In genomic region chr12:72291266-72291665, GRCm38 (mm10) we compare ENCODE assay signal across 23 mouse cellular contexts.
"Had no signal": no experiment of that assay in that cellular context is flagged by ENCODE, and none has a peak within 500 bp of the region (broad histone marks: within the 10 kb centered on the region; RNA-seq: fewer than 3 reads in every experiment).

No protein-coding gene starts in this region.

- ATAC-seq: liver, postnatal 0 days; lung, postnatal 0 days had no signal

- H3K27me3 ChIP-seq: lung, embryonic 15.5 days; megakaryocyte, embryonic 14.5 days; midbrain, embryonic 12.5 days; neural tube, embryonic 13.5 days; neural tube, embryonic 15.5 days; stomach, embryonic 15.5 days had no signal

- H3K4me2 ChIP-seq: lung, embryonic 15.5 days; midbrain, embryonic 12.5 days; neural tube, embryonic 13.5 days; neural tube, embryonic 15.5 days; stomach, embryonic 15.5 days had no signal

- H3K4me1 ChIP-seq: lung, embryonic 15.5 days; megakaryocyte, embryonic 14.5 days; midbrain, embryonic 10.5 days; midbrain, embryonic 12.5 days; neural tube, embryonic 13.5 days; neural tube, embryonic 15.5 days; stomach, embryonic 15.5 days had no signal

- H3K9ac ChIP-seq: liver, postnatal 0 days; lung, embryonic 15.5 days; midbrain, embryonic 12.5 days; neural tube, embryonic 13.5 days; neural tube, embryonic 15.5 days; stomach, embryonic 15.5 days had no signal

- H3K9me3 ChIP-seq: lung, embryonic 15.5 days; megakaryocyte, embryonic 14.5 days; neural tube, embryonic 13.5 days; neural tube, embryonic 15.5 days; stomach, embryonic 15.5 days had no signal

- H3K4me3 ChIP-seq: lung, embryonic 15.5 days; megakaryocyte, embryonic 14.5 days; midbrain, embryonic 10.5 days; midbrain, embryonic 12.5 days; myocyte; neural tube, embryonic 13.5 days; neural tube, embryonic 15.5 days; stomach, embryonic 15.5 days had no signal

- H3K27ac ChIP-seq: lung, embryonic 15.5 days; macrophage; midbrain, embryonic 10.5 days; midbrain, embryonic 12.5 days; neural tube, embryonic 13.5 days; neural tube, embryonic 15.5 days; stomach, embryonic 15.5 days; stomach, postnatal 0 days had no signal

- H3K36me3 ChIP-seq: lung, embryonic 15.5 days; midbrain, embryonic 10.5 days; midbrain, embryonic 12.5 days; neural tube, embryonic 13.5 days; neural tube, embryonic 15.5 days; stomach, embryonic 15.5 days had no signal

- DNase-seq: liver, postnatal 0 days; lung, adult 2 months; lung, postnatal 14 days; lung, postnatal 36 days; midbrain, embryonic 14.5 days; retina, postnatal 1 day; right cerebral cortex, adult 18-20 months; right cerebral cortex, postnatal 25 days; right cerebral cortex, postnatal 4 days; thymus, adult 2 months; thymus, postnatal 25 days; thymus, postnatal 4 days had no signal
